Comparison of ENCODE assay signal across 12 mouse cellular contexts in the genomic region with DNA sequence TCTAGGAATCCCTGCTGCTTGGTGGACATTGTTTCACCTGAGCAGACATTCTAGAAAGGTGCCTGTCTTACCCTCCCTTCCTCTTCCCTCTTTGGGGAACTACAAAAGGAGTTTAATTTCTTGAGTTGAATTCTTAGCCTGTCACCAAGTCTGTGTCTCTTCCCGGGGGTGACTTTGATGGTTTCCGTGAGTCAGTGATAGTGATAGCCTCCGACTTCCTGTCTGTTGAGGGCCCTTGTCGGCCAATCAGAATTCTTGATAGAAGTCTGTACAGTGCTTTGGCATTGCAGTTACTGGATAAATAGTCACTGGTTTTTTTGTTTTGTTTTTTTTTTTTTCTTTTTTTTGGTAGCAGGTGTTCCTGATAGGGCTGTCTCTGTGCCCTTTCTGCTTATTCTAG.
DNase-seq lines count a peak whose midpoint lies in the region; ATAC-seq lines count a peak whose summit lies in the region.
"Had no signal": no experiment of that assay in that cellular context is flagged by ENCODE, and none has a peak within 500 bp of the region (broad histone marks: within the 10 kb centered on the region; RNA-seq: fewer than 3 reads in every experiment).

No protein-coding gene starts in this region.

- no peak overlapping the region for H3K9ac ChIP-seq in heart, embryonic 15.5 days
- H3K9ac ChIP-seq: limb, embryonic 13.5 days had no signal

- intact Hi-C loops in heart, postnatal 14 days (cut with DNase I), result loop anchor here (5.0 to 10.0 kb wide), 2 partner anchors 70 to 143 kb away; no protein-coding TSS in a partner anchor

- WGBS in heart, embryonic 15.5 days, result 22% methylated on average over 4 of the region's 4 CpGs
- WGBS in embryonic facial prominence, embryonic 10.5 days, result 81% methylated on average over 4 of the region's 4 CpGs

- H3K4me2 ChIP-seq in heart, embryonic 15.5 days, result no peak overlapping the region
- H3K4me2 ChIP-seq: limb, embryonic 13.5 days had no signal

- H3K4me3 ChIP-seq in heart, embryonic 15.5 days, result no peak overlapping the region
- no peak overlapping the region for H3K4me3 ChIP-seq in embryonic facial prominence, embryonic 10.5 days
- H3K4me3 ChIP-seq: limb, embryonic 13.5 days had no signal

- no peaks in the 10 kb centered on the region for H3K36me3 ChIP-seq in heart, embryonic 15.5 days
- peaks cover 8% of the 10 kb centered on the region; the same call in 1 of the 2 replicates for H3K36me3 ChIP-seq in embryonic facial prominence, embryonic 10.5 days (replicated peaks)

- peak overlapping the region; percentile 58 for H3K27ac ChIP-seq in heart, embryonic 15.5 days
- H3K27ac ChIP-seq in embryonic facial prominence, embryonic 10.5 days (replicated peaks), result no peak overlapping the region
- H3K27ac ChIP-seq: limb, embryonic 13.5 days had no signal

- H3K4me1 ChIP-seq in heart, embryonic 15.5 days (replicated peaks), result peaks cover 37% of the 10 kb centered on the region
- H3K4me1 ChIP-seq in embryonic facial prominence, embryonic 10.5 days, result peaks cover 18% of the 10 kb centered on the region

- no peak for ATAC-seq in heart, embryonic 15.5 days (replicated peaks; ENCODE audit: insufficient number of reproducible peaks, insufficient read depth, low FRiP score, low read depth)
- ATAC-seq: midbrain, embryonic 16.5 days had no signal

- DNase-seq in heart, postnatal 14 days, result no peak
- DNase-seq in MEL-GATA-1-ER (ENCODE audit: extremely low read depth, low read depth), result peak; percentile 72
- DNase-seq in induced T-regulatory cell, adult 2 months (ENCODE audit: low read depth), result peak; percentile 91
- peak; percentile 87 for DNase-seq in naive thymus-derived CD4-positive, alpha-beta T cell, adult 2 months (ENCODE audit: low read depth)
- no peak for DNase-seq in neural tube, embryonic 10.5 days (ENCODE audit: extremely low spot score, low spot score)
- DNase-seq in gastrocnemius, postnatal 10 days, result no peak
- no peak for DNase-seq in embryonic facial prominence, embryonic 10.5 days (ENCODE audit: low spot score)
- DNase-seq: adrenal gland, postnatal 36 days; retina, postnatal 1 day had no signal

- H3K27me3 ChIP-seq in heart, embryonic 15.5 days, result no peaks in the 10 kb centered on the region
- H3K27me3 ChIP-seq in embryonic facial prominence, embryonic 10.5 days (replicated peaks; ENCODE audit: low read depth, poor library complexity, severe bottlenecking), result no peaks in the 10 kb centered on the region
- H3K27me3 ChIP-seq: limb, embryonic 13.5 days had no signal

- H3K9me3 ChIP-seq in heart, embryonic 15.5 days (replicated peaks), result no peaks in the 10 kb centered on the region
- no peaks in the 10 kb centered on the region for H3K9me3 ChIP-seq in embryonic facial prominence, embryonic 10.5 days
- H3K9me3 ChIP-seq: limb, embryonic 13.5 days had no signal

Comparison
In these comparisons a context has a peak if more than half of its experiments do, and no peak if none do; other contexts are left out.
1. DNase-seq: peak in MEL-GATA-1-ER (single experiment), induced T-regulatory cell, adult 2 months (single experiment) and naive thymus-derived CD4-positive, alpha-beta T cell, adult 2 months (single experiment); none in heart, postnatal 14 days (0 of 2), neural tube, embryonic 10.5 days (single experiment), gastrocnemius, postnatal 10 days (single experiment) and embryonic facial prominence, embryonic 10.5 days (single experiment).